Mouse (Mus musculus): ENCODE measurements at regions not wholly inside any gene's neighbourhood (a gene's known extent, or its start where the extent isn't known, plus 50 kb on each side); places are given as distances from the start of the nearest gene placed in this dataset.

- Histone ChIP-seq H3K79me2 (ENCODE audit: control insufficient read depth, insufficient read depth) (no peaks in the 10 kb centered on the region), H3K36me3 (ENCODE audit: control insufficient read depth, insufficient read depth) (no peaks in the 10 kb centered on the region), H3ac (ENCODE audit: control insufficient read depth, insufficient read length) (no peak overlapping the region), H3K27me3 (ENCODE audit: control insufficient read depth, insufficient read depth, insufficient read length) (no peaks in the 10 kb centered on the region), H3K4me2 (ENCODE audit: low read depth) (no peak overlapping the region), H3K4me3 (no peak overlapping the region)
- TF ChIP-seq CEBPB (IDR thresholded peaks at IDR 0.05; ENCODE audit: insufficient read depth, poor library complexity, severe bottlenecking) (no peak), MYOG (IDR thresholded peaks at IDR 0.05; ENCODE audit: control insufficient read depth in 1 of 3, insufficient read depth in 1 of 3, insufficient read length in 2 of 3, low read depth in 2 of 3) (no peak), E2F4 (IDR thresholded peaks at IDR 0.05; ENCODE audit: insufficient read depth) (no peak), TCF3 (IDR thresholded peaks at IDR 0.05; ENCODE audit: insufficient read length, low read depth) (no peak), POLR2A (IDR thresholded peaks at IDR 0.05; ENCODE audit: insufficient read length, low read depth) (no peak), REST (IDR thresholded peaks at IDR 0.05; ENCODE audit: insufficient read depth, insufficient read length) (no peak), MAX (IDR thresholded peaks at IDR 0.05; ENCODE audit: low read depth) (no peak), SRF (IDR thresholded peaks at IDR 0.05; ENCODE audit: control insufficient read depth, insufficient read length, low read depth) (no peak), TCF12 (IDR thresholded peaks at IDR 0.05; ENCODE audit: insufficient read depth, poor library complexity, severe bottlenecking) (no peak), MYOD1 (IDR thresholded peaks at IDR 0.05; ENCODE audit: control insufficient read depth in 1 of 3, insufficient read length in 2 of 3, low read depth in 2 of 3) (no peak), POLR2AphosphoS2 (IDR thresholded peaks at IDR 0.05; ENCODE audit: insufficient read length, low read depth) (no peak), USF1 (IDR thresholded peaks at IDR 0.05; ENCODE audit: low read depth) (no peak)
Observed at GRCm38 (mm10) chr10:37219936-37220335, 81.2 kb upstream of the Marcks start.

GRCm38 (mm10) chr10:37219381-37219780 is 80.7 kb upstream of the Marcks start:
- no peak for TF ChIP-seq POLR2AphosphoS2 (IDR thresholded peaks at IDR 0.05; ENCODE audit: insufficient read length, low read depth)
- no peak for TF ChIP-seq TCF3 (IDR thresholded peaks at IDR 0.05; ENCODE audit: insufficient read length, low read depth)
- TF ChIP-seq SRF (IDR thresholded peaks at IDR 0.05; ENCODE audit: control insufficient read depth, insufficient read length, low read depth), result no peak
- TF ChIP-seq E2F4 (IDR thresholded peaks at IDR 0.05; ENCODE audit: insufficient read depth), result no peak
- TF ChIP-seq MYOD1 (IDR thresholded peaks at IDR 0.05; ENCODE audit: control insufficient read depth in 1 of 3, insufficient read length in 2 of 3, low read depth in 2 of 3), result no peak
- no peak for TF ChIP-seq TCF12 (IDR thresholded peaks at IDR 0.05; ENCODE audit: insufficient read depth, poor library complexity, severe bottlenecking)
- TF ChIP-seq REST (IDR thresholded peaks at IDR 0.05; ENCODE audit: insufficient read depth, insufficient read length), result no peak
- no peak for TF ChIP-seq POLR2A (IDR thresholded peaks at IDR 0.05; ENCODE audit: insufficient read length, low read depth)
- TF ChIP-seq MAX (IDR thresholded peaks at IDR 0.05; ENCODE audit: low read depth), result no peak
- TF ChIP-seq CEBPB (IDR thresholded peaks at IDR 0.05; ENCODE audit: insufficient read depth, poor library complexity, severe bottlenecking), result no peak
- no peak for TF ChIP-seq MYOG (IDR thresholded peaks at IDR 0.05; ENCODE audit: control insufficient read depth in 1 of 3, insufficient read depth in 1 of 3, insufficient read length in 2 of 3, low read depth in 2 of 3)
- no peak for TF ChIP-seq USF1 (IDR thresholded peaks at IDR 0.05; ENCODE audit: low read depth)
- H3K27me3 ChIP-seq (ENCODE audit: control insufficient read depth, insufficient read depth, insufficient read length), result no peaks in the 10 kb centered on the region
- no peaks in the 10 kb centered on the region for H3K36me3 ChIP-seq (ENCODE audit: control insufficient read depth, insufficient read depth)
- no peak overlapping the region for H3ac ChIP-seq (ENCODE audit: control insufficient read depth, insufficient read length)
- H3K79me2 ChIP-seq (ENCODE audit: control insufficient read depth, insufficient read depth), result no peaks in the 10 kb centered on the region
- H3K4me3 ChIP-seq, result no peak overlapping the region
- no peak overlapping the region for H3K4me2 ChIP-seq (ENCODE audit: low read depth)

DNA sequence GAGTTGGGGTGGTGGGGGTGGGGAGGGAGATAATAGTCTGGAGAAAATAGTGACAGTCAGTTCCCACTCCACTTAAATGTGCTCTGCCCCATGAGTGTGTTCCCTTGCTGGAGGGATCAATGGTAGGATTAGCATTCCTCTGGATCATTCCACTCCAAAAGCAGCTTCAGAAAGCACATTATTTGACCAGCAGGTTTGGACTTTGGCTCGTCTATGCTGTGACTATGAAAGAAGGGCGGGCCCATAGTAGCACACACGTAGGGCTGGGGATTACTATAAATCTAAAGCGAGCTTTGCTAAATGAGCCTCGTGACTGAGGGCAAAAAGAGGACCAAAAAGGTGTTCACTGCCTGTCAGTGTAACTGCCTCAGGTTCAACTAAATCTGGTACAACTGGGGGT is 75.9 kb upstream of the Marcks start:
- Histone ChIP-seq H3K4me3 (no peak overlapping the region), H3K4me2 (ENCODE audit: low read depth) (no peak overlapping the region), H3K27me3 (ENCODE audit: control insufficient read depth, insufficient read depth, insufficient read length) (no peaks in the 10 kb centered on the region), H3K79me2 (ENCODE audit: control insufficient read depth, insufficient read depth) (no peaks in the 10 kb centered on the region), H3ac (ENCODE audit: control insufficient read depth, insufficient read length) (no peak overlapping the region), H3K36me3 (ENCODE audit: control insufficient read depth, insufficient read depth) (no peaks in the 10 kb centered on the region)
- no peak for TF ChIP-seq MYOG (IDR thresholded peaks at IDR 0.05; ENCODE audit: control insufficient read depth in 1 of 3, insufficient read depth in 1 of 3, insufficient read length in 2 of 3, low read depth in 2 of 3)
- TF ChIP-seq MAX (IDR thresholded peaks at IDR 0.05; ENCODE audit: low read depth), result no peak
- no peak for TF ChIP-seq SRF (IDR thresholded peaks at IDR 0.05; ENCODE audit: control insufficient read depth, insufficient read length, low read depth)

DNA sequence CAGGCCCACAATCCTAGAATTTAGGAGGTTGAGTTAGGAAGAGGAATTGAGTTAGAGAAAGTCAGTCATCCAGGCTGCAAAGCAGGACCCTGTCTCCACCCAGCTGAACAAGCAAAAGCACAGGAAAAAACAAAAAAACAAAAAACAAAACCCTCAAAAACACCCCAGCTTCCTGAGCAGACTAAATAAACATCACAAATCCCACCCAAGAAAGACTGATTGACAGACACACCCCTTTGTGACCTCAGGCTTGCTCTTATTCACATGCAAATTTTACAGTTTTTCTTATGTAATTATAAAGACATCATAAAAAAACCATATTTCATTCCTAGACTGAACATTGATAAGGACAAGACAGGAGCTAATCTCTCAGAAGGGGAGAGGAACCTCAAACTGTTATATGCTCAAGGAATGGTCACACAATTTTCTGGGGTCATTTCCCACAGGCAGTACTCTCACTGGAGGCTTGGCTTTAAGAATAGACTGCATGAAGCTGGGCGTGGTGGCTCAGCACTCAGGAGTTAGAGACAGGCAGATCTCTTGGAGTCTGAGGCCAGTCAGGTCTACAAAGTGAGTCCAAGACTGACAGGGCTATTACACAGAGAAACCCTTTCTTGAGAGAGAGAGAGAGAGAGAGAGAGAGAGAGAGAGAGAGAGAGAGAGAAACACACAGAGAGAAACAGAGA is 73.8 kb upstream of the Marcks start:
- Histone ChIP-seq H3K27me3 (ENCODE audit: control insufficient read depth, insufficient read depth, insufficient read length) (no peaks in the 10 kb centered on the region), H3K4me3 (no peak overlapping the region), H3K79me2 (ENCODE audit: control insufficient read depth, insufficient read depth) (no peaks in the 10 kb centered on the region), H3K4me2 (ENCODE audit: low read depth) (no peak overlapping the region), H3ac (ENCODE audit: control insufficient read depth, insufficient read length) (no peak overlapping the region), H3K36me3 (ENCODE audit: control insufficient read depth, insufficient read depth) (no peaks in the 10 kb centered on the region)
- TF ChIP-seq MYOG (IDR thresholded peaks at IDR 0.05; ENCODE audit: control insufficient read depth in 1 of 3, insufficient read depth in 1 of 3, insufficient read length in 2 of 3, low read depth in 2 of 3) (no peak), TCF12 (IDR thresholded peaks at IDR 0.05; ENCODE audit: insufficient read depth, poor library complexity, severe bottlenecking) (no peak), CEBPB (IDR thresholded peaks at IDR 0.05; ENCODE audit: insufficient read depth, poor library complexity, severe bottlenecking) (no peak), SRF (IDR thresholded peaks at IDR 0.05; ENCODE audit: control insufficient read depth, insufficient read length, low read depth) (no peak), REST (IDR thresholded peaks at IDR 0.05; ENCODE audit: insufficient read depth, insufficient read length) (no peak), POLR2A (IDR thresholded peaks at IDR 0.05; ENCODE audit: insufficient read length, low read depth) (no peak), USF1 (IDR thresholded peaks at IDR 0.05; ENCODE audit: low read depth) (no peak), E2F4 (IDR thresholded peaks at IDR 0.05; ENCODE audit: insufficient read depth) (no peak), TCF3 (IDR thresholded peaks at IDR 0.05; ENCODE audit: insufficient read length, low read depth) (no peak), MYOD1 (IDR thresholded peaks at IDR 0.05; ENCODE audit: control insufficient read depth in 1 of 3, insufficient read length in 2 of 3, low read depth in 2 of 3) (no peak), POLR2AphosphoS2 (IDR thresholded peaks at IDR 0.05; ENCODE audit: insufficient read length, low read depth) (no peak), MAX (IDR thresholded peaks at IDR 0.05; ENCODE audit: low read depth) (no peak)

All from myocyte (in vitro differentiated cells).